Mouse (Mus musculus) megakaryocyte, embryonic 14.5 days (primary cell): Measurements from ENCODE around the gene Tmtc1.

ENCODE experiments used
- FLI1 ChIP-seq: IDR thresholded peaks from 2 replicates; pipeline ENCODE4 v1.6.1; 2012; ENCODE audit warnings: low read length, inconsistent platforms, mixed read lengths
- GATA1 ChIP-seq: IDR thresholded peaks from 3 replicates; pipeline ENCODE4 v1.6.1; 2012; ENCODE audit warnings: mixed read lengths, low read length, inconsistent platforms, borderline replicate concordance

GRCm38 (mm10) chr6:148375618-148376209 lies 68.5 kb downstream of the Tmtc1 start:
- TF ChIP-seq GATA1 (no peak), FLI1 (no peak)
